In genomic region chr7:96152431-96152830, GRCm38 (mm10) we compare ENCODE assay signal across 11 mouse cellular contexts. TPM values are rescaled to one million over a fixed set of nuclear protein-coding genes. Genes with fewer than 3 reads are reported as not detected.
A peak's percentile ranks its signal among the peaks of the same experiment; 100 is the strongest.
DNase-seq lines count a peak whose midpoint lies in the region; ATAC-seq and TF ChIP-seq lines count a peak whose summit lies in the region.
"Had no signal": no experiment of that assay in that cellular context is flagged by ENCODE, and none has a peak within 500 bp of the region (broad histone marks: within the 10 kb centered on the region; RNA-seq: fewer than 3 reads in every experiment).

No protein-coding gene starts in this region.

- no peak overlapping the region for H3K27ac ChIP-seq in lung, embryonic 15.5 days
- peak overlapping the region; percentile 73 for H3K27ac ChIP-seq in embryonic fibroblast, embryonic 13.5 days (ENCODE audit: insufficient read depth, low read length)
- no peak overlapping the region for H3K27ac ChIP-seq in intestine, postnatal 0 days (ENCODE audit: low read depth, low read length)
- no peak overlapping the region for H3K27ac ChIP-seq in stomach, embryonic 14.5 days (ENCODE audit: low read length)
- H3K27ac ChIP-seq: liver, embryonic 14.5 days had no signal

- 0 out of 2 replicates have a peak overlapping the region, but pooled peaks have one; percentile 25 for H3K9ac ChIP-seq in lung, embryonic 15.5 days
- no peak overlapping the region for H3K9ac ChIP-seq in intestine, postnatal 0 days (ENCODE audit: low read depth, low read length)
- H3K9ac ChIP-seq in stomach, embryonic 14.5 days (replicated peaks; ENCODE audit: low read depth, low read length), result no peak overlapping the region
- H3K9ac ChIP-seq: liver, embryonic 14.5 days had no signal

- TF ChIP-seq POLR2A in embryonic fibroblast, embryonic 13.5 days (IDR thresholded peaks at IDR 0.05; ENCODE audit: low read depth, low read length), result no peak

- no peak for ATAC-seq in lung, embryonic 15.5 days (ENCODE audit: borderline replicate concordance, extremely low read depth, low FRiP score, low TSS enrichment)
- ATAC-seq in intestine, postnatal 0 days, result no peak
- no peak for ATAC-seq in stomach, embryonic 14.5 days (ENCODE audit: insufficient number of reproducible peaks, insufficient read depth, low FRiP score, low read depth)

- no peak for TF ChIP-seq CTCF in embryonic fibroblast, embryonic 13.5 days (IDR thresholded peaks at IDR 0.05; ENCODE audit: borderline replicate concordance, insufficient read depth, low read length)
- no peak for TF ChIP-seq CTCF in intestine, postnatal 0 days (IDR thresholded peaks at IDR 0.05; ENCODE audit: low read depth)

- H3K4me3 ChIP-seq in lung, embryonic 15.5 days, result no peak overlapping the region
- H3K4me3 ChIP-seq in embryonic fibroblast, embryonic 13.5 days (ENCODE audit: insufficient read depth, low read length), result no peak overlapping the region
- H3K4me3 ChIP-seq in intestine, postnatal 0 days (ENCODE audit: low read depth, low read length), result peak overlapping the region; percentile 27; the same call in 1 of the 2 replicates
- H3K4me3 ChIP-seq in stomach, embryonic 14.5 days (ENCODE audit: low read depth, low read length), result peak overlapping the region; percentile 16; the same call in 1 of the 2 replicates

- WGBS in lung, embryonic 15.5 days, result 14% methylated on average over 4 of the region's 4 CpGs
- 36% methylated on average over 4 of the region's 4 CpGs for WGBS in intestine, postnatal 0 days
- whole genome bisulfite sequencing in stomach, embryonic 14.5 days, result 16% methylated on average over 4 of the region's 4 CpGs

- no peaks in the 10 kb centered on the region for H3K9me3 ChIP-seq in lung, embryonic 15.5 days
- no peaks in the 10 kb centered on the region for H3K9me3 ChIP-seq in intestine, postnatal 0 days (ENCODE audit: control insufficient read depth)
- H3K9me3 ChIP-seq in stomach, embryonic 14.5 days (ENCODE audit: control insufficient read depth, low read depth, low read length), result no peaks in the 10 kb centered on the region

- no peak for DNase-seq in lung, postnatal 36 days
- no peak for DNase-seq in layer of hippocampus, adult 8-10 months (ENCODE audit: low spot score in 2 of 2)
- no peak for DNase-seq in thymus, adult 18-20 months
- no peak for DNase-seq in kidney, postnatal 10 days
- DNase-seq: cerebellum, adult 11-12 months; right cerebral cortex, postnatal 4 days had no signal

- H3K27me3 ChIP-seq in lung, embryonic 15.5 days, result no peaks in the 10 kb centered on the region
- no peaks in the 10 kb centered on the region for H3K27me3 ChIP-seq in intestine, postnatal 0 days (replicated peaks; ENCODE audit: control insufficient read depth, insufficient read depth, low read length)
- H3K27me3 ChIP-seq in stomach, embryonic 14.5 days (ENCODE audit: control insufficient read depth, insufficient read depth, low read length), result no peaks in the 10 kb centered on the region

- peak overlapping the region; percentile 64 for H3K4me2 ChIP-seq in lung, embryonic 15.5 days
- peak overlapping the region; percentile 62; the same call in 1 of the 2 replicates for H3K4me2 ChIP-seq in intestine, postnatal 0 days (replicated peaks; ENCODE audit: low read depth)
- peak overlapping the region; percentile 32 for H3K4me2 ChIP-seq in stomach, embryonic 14.5 days (replicated peaks; ENCODE audit: low read depth, low read length)

- no peaks in the 10 kb centered on the region for H3K36me3 ChIP-seq in lung, embryonic 15.5 days
- H3K36me3 ChIP-seq in intestine, postnatal 0 days (ENCODE audit: control insufficient read depth, insufficient read depth), result no peaks in the 10 kb centered on the region
- no peaks in the 10 kb centered on the region for H3K36me3 ChIP-seq in stomach, embryonic 14.5 days (ENCODE audit: control insufficient read depth, insufficient read depth, low read length)

- H3K4me1 ChIP-seq in lung, embryonic 15.5 days, result peaks cover 12% of the 10 kb centered on the region; the same call in 1 of the 2 replicates
- peaks cover 8% of the 10 kb centered on the region for H3K4me1 ChIP-seq in embryonic fibroblast, embryonic 13.5 days (ENCODE audit: control insufficient read depth, insufficient read depth, low read length)
- H3K4me1 ChIP-seq in intestine, postnatal 0 days (replicated peaks; ENCODE audit: control insufficient read depth, insufficient read depth, low read length), result no peaks in the 10 kb centered on the region
- no peaks in the 10 kb centered on the region for H3K4me1 ChIP-seq in stomach, embryonic 14.5 days (ENCODE audit: control insufficient read depth, insufficient read depth, low read length)

RNA-seq across cellular contexts. Expression of gene Tenm4, which starts 18.6 kb away (rescaled TPM):
- polyA plus RNA-seq in lung, embryonic 15.5 days (2015; fragmentation: Nextera tagmentation; extraction: Ambion mirVana), result 20.0 and 22.1 TPM in 2 replicates
- polyA plus RNA-seq in embryonic fibroblast, embryonic 13.5 days (2011; ENCODE audit: insufficient read length, low read depth, missing spikeins), result 4.8 and 17.3 TPM in 2 replicates
- 4.6 and 4.9 TPM in 2 replicates for polyA plus RNA-seq in intestine, postnatal 0 days (2015; fragmentation: Nextera tagmentation; extraction: Ambion mirVana)
- 28.8 and 33.3 TPM in 2 replicates for polyA plus RNA-seq in stomach, embryonic 14.5 days (2014; fragmentation: Nextera tagmentation; extraction: Ambion mirVana)
- 100 to 1,000 TPM; 128 to 134 (median 132) TPM for total RNA-seq in layer of hippocampus, adult 8-10 months (2022)

Comparison
In these comparisons a context has a peak if more than half of its experiments do, and no peak if none do; other contexts are left out.
1. H3K4me3 ChIP-seq: peak in intestine, postnatal 0 days (single experiment) and stomach, embryonic 14.5 days (single experiment); none in lung, embryonic 15.5 days (single experiment) and embryonic fibroblast, embryonic 13.5 days (single experiment).
2. Peak in every context shown above with its lines, with median percentiles within 50 percentile points of each other: H3K4me2 ChIP-seq.